Mouse (Mus musculus): ENCODE measurements at regions not wholly inside any gene's neighbourhood (a gene's known extent, or its start where the extent isn't known, plus 50 kb on each side); places are given as distances from the start of the nearest gene placed in this dataset.

DNA sequence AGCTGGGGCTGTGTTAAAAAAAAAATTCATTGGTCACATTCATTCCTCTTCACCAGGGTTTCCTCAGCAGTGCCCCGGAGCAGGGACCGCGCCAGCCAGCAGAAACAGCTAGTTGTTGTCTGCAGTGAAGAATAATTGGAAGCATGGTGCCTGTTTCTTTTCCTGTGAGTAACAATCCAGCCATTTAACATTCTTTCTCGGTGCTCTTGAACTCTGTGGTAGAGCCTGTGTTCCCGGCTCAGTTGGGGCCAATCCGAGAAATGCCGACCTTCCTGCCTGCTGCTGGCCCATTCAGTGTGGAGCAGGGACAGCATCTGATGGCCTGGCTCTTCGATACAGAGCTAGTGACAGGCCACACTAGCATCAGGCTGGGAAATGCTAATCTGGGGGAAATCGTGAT is 120.7 kb upstream of the Mkln1 start:
- Histone ChIP-seq H3K36me3 (ENCODE audit: control insufficient read depth, insufficient read depth, low read length) (no peaks in the 10 kb centered on the region), H3K4me3 (ENCODE audit: low read length) (no peak overlapping the region), H3K4me1 (replicated peaks; ENCODE audit: control insufficient read depth, insufficient read depth, low read length) (no peaks in the 10 kb centered on the region), H3K27ac (ENCODE audit: low read length) (no peak overlapping the region), H3K9ac (ENCODE audit: low read length) (no peak overlapping the region), H3K9me3 (ENCODE audit: control insufficient read depth, low read length) (no peaks in the 10 kb centered on the region), H3K4me2 (ENCODE audit: low read depth, low read length) (no peak overlapping the region), H3K27me3 (ENCODE audit: control insufficient read depth, insufficient read depth, low read depth, low read length) (no peaks in the 10 kb centered on the region)
- ATAC-seq (ENCODE audit: low read depth): no peak
- 57% methylated on average over 9 of the region's 9 CpGs for WGBS

DNA sequence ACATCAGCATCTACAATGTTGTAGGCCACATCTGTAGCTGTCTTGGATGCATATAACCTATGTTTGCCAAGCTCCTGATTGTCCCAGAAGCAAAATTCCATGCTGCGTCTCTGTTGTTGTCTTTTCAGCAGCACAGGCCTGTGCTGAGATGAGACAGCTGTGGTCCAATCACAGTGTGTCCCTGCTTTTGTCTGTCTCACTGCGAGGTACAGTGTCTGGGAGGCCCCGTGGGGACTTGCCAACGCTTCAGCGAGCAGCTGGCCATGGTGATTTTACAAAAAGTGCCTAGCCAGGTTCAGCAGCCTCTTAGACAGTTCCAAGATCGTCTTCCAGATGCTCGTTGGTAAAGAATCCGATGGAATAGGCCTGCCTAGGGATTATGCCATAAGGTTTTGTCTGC is 114.6 kb upstream of the Mkln1 start:
- Histone ChIP-seq H3K4me3 (ENCODE audit: low read length) (no peak overlapping the region), H3K9me3 (ENCODE audit: control insufficient read depth, low read length) (no peaks in the 10 kb centered on the region), H3K36me3 (ENCODE audit: control insufficient read depth, insufficient read depth, low read length) (no peaks in the 10 kb centered on the region), H3K4me1 (replicated peaks; ENCODE audit: control insufficient read depth, insufficient read depth, low read length) (peaks cover 14% of the 10 kb centered on the region; the same call in 1 of the 2 replicates), H3K27me3 (ENCODE audit: control insufficient read depth, insufficient read depth, low read depth, low read length) (no peaks in the 10 kb centered on the region), H3K4me2 (ENCODE audit: low read depth, low read length) (no peak overlapping the region), H3K27ac (ENCODE audit: low read length) (no peak overlapping the region), H3K9ac (ENCODE audit: low read length) (no peak overlapping the region)
- 0 out of 2 replicates have a peak, but pooled peaks have one; percentile 23 for ATAC-seq (ENCODE audit: low read depth)
- 55% methylated on average over 8 of the region's 8 CpGs for WGBS

DNA sequence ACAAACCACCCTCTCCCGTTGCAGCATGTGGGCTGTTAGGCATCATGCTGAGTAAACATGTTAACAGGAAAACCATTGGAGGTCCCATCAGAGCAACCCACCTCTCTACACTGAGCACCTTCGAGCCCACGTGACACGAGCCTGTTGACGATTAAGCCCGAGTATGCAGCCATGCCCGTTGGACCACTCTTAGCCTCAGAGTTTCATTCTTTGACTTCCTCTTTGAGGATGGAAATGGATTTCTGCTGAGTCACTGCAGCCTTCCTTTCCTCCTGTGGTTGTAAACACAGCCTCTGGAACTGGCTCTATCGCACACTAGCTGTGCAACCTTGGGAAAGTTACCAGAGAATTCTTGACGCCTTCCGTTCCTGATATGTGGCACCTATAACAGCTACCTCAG is 114.1 kb upstream of the Mkln1 start:
- 61% methylated on average over 10 of the region's 10 CpGs for WGBS
- ATAC-seq (ENCODE audit: low read depth): no peak
- Histone ChIP-seq H3K4me1 (replicated peaks; ENCODE audit: control insufficient read depth, insufficient read depth, low read length) (peaks cover 14% of the 10 kb centered on the region; the same call in 1 of the 2 replicates), H3K9ac (ENCODE audit: low read length) (no peak overlapping the region), H3K36me3 (ENCODE audit: control insufficient read depth, insufficient read depth, low read length) (no peaks in the 10 kb centered on the region), H3K9me3 (ENCODE audit: control insufficient read depth, low read length) (no peaks in the 10 kb centered on the region), H3K27me3 (ENCODE audit: control insufficient read depth, insufficient read depth, low read depth, low read length) (no peaks in the 10 kb centered on the region), H3K27ac (ENCODE audit: low read length) (no peak overlapping the region), H3K4me2 (ENCODE audit: low read depth, low read length) (no peak overlapping the region), H3K4me3 (ENCODE audit: low read length) (no peak overlapping the region)

DNA sequence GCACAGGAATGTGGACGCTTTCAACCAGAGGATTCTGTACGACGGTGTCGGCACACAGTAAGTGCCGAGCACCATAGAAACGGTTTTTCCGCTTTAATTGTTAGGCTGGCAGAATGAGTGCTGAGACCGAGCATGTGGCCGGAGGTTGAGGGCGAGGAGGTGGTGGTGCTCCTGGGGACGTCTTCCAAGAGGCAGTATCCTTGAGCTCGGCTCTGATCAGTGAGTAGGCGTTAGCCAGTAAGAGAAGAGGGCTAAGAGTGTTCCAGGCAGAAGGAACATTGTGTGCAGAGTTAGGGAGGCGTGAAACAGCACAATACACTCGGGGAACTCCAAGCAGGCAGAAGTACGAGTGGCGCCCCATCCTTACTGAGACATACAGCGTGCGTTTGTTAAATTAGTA is 113.5 kb upstream of the Mkln1 start:
- no peak for ATAC-seq (ENCODE audit: low read depth)
- Histone ChIP-seq H3K27me3 (ENCODE audit: control insufficient read depth, insufficient read depth, low read depth, low read length) (no peaks in the 10 kb centered on the region), H3K36me3 (ENCODE audit: control insufficient read depth, insufficient read depth, low read length) (no peaks in the 10 kb centered on the region), H3K4me1 (replicated peaks; ENCODE audit: control insufficient read depth, insufficient read depth, low read length) (peaks cover 14% of the 10 kb centered on the region; the same call in 1 of the 2 replicates), H3K27ac (ENCODE audit: low read length) (no peak overlapping the region), H3K4me3 (ENCODE audit: low read length) (no peak overlapping the region), H3K9me3 (ENCODE audit: control insufficient read depth, low read length) (no peaks in the 10 kb centered on the region), H3K4me2 (ENCODE audit: low read depth, low read length) (no peak overlapping the region), H3K9ac (ENCODE audit: low read length) (no peak overlapping the region)
- WGBS: 82% methylated on average over 19 of the region's 19 CpGs

DNA sequence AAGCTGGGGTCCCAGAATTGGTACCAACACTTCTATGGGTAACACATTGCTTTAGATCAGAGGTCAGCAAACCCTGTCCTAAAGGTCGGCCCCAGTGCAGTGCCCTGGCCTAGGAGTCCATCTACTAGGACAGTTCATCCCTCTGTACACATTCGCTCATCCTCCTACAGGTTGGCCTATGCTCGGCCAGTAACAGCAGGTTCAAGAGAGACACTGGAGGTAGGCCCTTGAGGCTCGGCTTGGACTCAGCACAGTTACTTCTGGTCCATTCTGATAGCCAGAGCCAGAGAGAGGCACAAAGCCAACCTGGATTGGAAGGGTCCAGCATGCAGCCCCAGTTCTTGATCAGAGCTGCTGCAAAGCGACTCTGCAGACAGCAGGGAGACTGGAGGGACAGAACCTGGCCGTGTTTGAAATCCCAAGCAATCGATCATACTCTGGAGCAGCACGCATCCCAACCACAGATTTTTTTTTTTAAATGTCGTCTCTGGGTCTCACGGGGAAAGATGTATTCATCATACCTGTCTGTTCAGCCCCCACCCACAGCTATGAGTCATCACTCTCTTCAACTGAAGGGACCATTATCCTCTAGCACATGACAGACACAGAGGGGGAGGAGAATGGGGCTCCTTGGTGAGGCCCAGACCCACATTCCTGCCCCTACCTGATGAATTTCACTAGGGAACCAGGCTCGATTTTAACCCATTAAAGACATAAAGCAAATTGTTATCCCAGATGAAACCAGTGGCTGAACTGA is 112.4 kb upstream of the Mkln1 start:
- H3K27ac ChIP-seq (ENCODE audit: low read length): no peak overlapping the region
- no peak overlapping the region for H3K4me3 ChIP-seq (ENCODE audit: low read length)
- WGBS: 62% methylated on average over 11 of the region's 11 CpGs
- no peaks in the 10 kb centered on the region for H3K27me3 ChIP-seq (ENCODE audit: control insufficient read depth, insufficient read depth, low read depth, low read length)
- H3K4me1 ChIP-seq (replicated peaks; ENCODE audit: control insufficient read depth, insufficient read depth, low read length): peaks cover 14% of the 10 kb centered on the region; the same call in 1 of the 2 replicates
- H3K36me3 ChIP-seq (ENCODE audit: control insufficient read depth, insufficient read depth, low read length): no peaks in the 10 kb centered on the region
- no peak overlapping the region for H3K4me2 ChIP-seq (ENCODE audit: low read depth, low read length)
- H3K9ac ChIP-seq (ENCODE audit: low read length): no peak overlapping the region
- ATAC-seq (ENCODE audit: low read depth): no peak
- no peaks in the 10 kb centered on the region for H3K9me3 ChIP-seq (ENCODE audit: control insufficient read depth, low read length)

DNA sequence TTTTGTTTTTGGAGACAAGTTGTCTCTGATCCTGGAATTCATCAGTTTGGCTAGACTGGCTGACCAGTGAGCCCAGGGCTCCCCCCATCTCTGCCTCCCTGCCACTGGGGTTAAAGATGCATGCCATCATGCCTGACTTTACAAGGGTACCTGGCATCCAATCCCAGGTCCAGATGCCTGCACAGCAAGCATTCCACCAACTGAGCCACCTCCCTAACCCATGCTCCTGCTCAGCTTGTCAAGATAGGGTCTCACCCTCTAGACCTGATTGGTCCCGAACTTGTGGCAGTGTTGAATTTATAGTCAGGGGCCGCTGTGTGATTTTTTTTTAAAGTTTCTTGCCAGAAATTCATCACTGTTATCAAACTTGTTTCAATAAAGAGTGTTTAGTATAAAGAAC is 111.4 kb upstream of the Mkln1 start:
- H3K4me1 ChIP-seq (replicated peaks; ENCODE audit: control insufficient read depth, insufficient read depth, low read length): peaks cover 14% of the 10 kb centered on the region; the same call in 1 of the 2 replicates
- no peaks in the 10 kb centered on the region for H3K9me3 ChIP-seq (ENCODE audit: control insufficient read depth, low read length)
- WGBS: 57% methylated on average over 2 of the region's 2 CpGs
- no peak overlapping the region for H3K27ac ChIP-seq (ENCODE audit: low read length)
- no peaks in the 10 kb centered on the region for H3K36me3 ChIP-seq (ENCODE audit: control insufficient read depth, insufficient read depth, low read length)
- H3K4me2 ChIP-seq (ENCODE audit: low read depth, low read length): no peak overlapping the region
- ATAC-seq (ENCODE audit: low read depth): no peak
- H3K27me3 ChIP-seq (ENCODE audit: control insufficient read depth, insufficient read depth, low read depth, low read length): no peaks in the 10 kb centered on the region
- H3K9ac ChIP-seq (ENCODE audit: low read length): no peak overlapping the region
- no peak overlapping the region for H3K4me3 ChIP-seq (ENCODE audit: low read length)

DNA sequence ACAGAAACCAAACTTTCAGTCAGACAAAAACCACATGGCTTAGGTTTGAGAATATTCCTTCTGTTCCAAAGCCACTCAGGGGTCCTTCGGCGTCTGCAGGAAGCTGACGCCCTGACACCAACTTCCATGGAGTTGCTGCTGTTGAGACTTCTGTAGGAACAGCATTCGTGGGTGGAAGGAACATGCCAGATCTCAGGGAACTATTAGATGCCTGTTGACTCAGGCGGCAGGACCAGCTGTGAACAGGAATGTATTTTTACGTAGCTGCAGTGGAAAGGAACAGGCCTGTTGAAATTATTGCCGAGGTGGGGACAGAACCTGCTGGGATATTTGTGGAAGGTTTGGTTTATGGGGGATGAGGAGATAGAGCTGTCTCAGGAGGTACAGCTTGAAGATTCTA is 110.8 kb upstream of the Mkln1 start:
- H3K36me3 ChIP-seq (ENCODE audit: control insufficient read depth, insufficient read depth, low read length): no peaks in the 10 kb centered on the region
- no peaks in the 10 kb centered on the region for H3K9me3 ChIP-seq (ENCODE audit: control insufficient read depth, low read length)
- no peak overlapping the region for H3K4me3 ChIP-seq (ENCODE audit: low read length)
- H3K27me3 ChIP-seq (ENCODE audit: control insufficient read depth, insufficient read depth, low read depth, low read length): no peaks in the 10 kb centered on the region
- H3K4me2 ChIP-seq (ENCODE audit: low read depth, low read length): no peak overlapping the region
- no peak for ATAC-seq (ENCODE audit: low read depth)
- 33% methylated on average over 7 of the region's 7 CpGs for WGBS
- no peak overlapping the region for H3K9ac ChIP-seq (ENCODE audit: low read length)
- H3K27ac ChIP-seq (ENCODE audit: low read length): no peak overlapping the region
- peaks cover 14% of the 10 kb centered on the region; the same call in 1 of the 2 replicates for H3K4me1 ChIP-seq (replicated peaks; ENCODE audit: control insufficient read depth, insufficient read depth, low read length)

DNA sequence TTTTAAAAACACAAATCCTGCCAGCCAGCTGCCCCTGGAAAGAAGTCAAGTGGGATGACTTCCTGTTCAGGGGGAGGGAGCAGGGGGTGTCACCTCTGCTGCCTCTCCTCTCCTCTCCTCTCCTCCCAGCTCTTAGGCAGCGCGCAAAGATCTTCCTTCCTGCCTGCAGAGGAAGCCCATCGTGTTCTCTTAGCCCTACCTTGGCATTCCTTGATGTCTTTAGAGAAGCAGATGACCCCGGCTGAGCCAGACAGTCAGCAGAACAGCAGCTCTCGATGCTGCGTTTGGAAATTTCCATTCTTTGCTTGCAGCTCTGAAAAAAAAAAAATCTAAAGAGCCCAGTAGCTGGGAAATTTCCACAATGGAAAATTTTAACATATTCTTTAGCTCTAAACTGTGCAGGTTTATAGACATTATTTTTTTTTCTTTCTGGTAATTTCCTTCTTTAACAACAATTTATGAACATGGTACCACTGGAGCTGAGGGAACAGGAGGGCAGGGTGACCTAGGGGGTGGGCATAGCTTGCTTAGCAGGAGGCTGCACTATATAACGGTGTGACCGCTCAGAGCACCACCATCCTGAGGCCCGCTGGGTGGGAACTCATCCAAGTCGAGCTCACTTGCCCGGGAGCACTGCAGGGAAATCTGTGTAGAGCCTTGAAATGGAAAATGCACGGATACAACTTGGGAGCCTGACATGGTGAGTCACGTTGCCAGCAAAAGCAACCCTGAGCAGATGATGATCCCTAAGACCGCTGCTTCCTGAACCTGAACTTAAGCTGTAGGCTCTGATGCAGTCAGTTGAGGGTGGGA is 109.9 kb upstream of the Mkln1 start:
- peak; percentile 56; the same call in 1 of the 2 replicates for ATAC-seq (ENCODE audit: low read depth)

DNA sequence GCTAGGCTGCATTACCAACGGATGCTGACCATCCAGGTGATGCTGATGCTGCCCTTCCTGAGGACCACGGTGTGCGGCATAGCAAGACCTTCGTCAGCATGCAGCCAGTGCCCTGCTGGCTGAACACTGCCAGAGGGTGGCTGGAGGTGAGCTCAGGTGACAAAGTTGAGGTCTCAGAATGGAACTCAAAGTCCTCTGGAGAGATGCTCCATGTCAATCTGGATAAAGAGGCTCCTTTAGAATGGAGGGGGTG is 109.4 kb upstream of the Mkln1 start:
- Histone ChIP-seq H3K27ac (ENCODE audit: low read length) (no peak overlapping the region), H3K4me1 (replicated peaks; ENCODE audit: control insufficient read depth, insufficient read depth, low read length) (peaks cover 14% of the 10 kb centered on the region; the same call in 1 of the 2 replicates), H3K36me3 (ENCODE audit: control insufficient read depth, insufficient read depth, low read length) (no peaks in the 10 kb centered on the region), H3K4me3 (ENCODE audit: low read length) (no peak overlapping the region), H3K9ac (ENCODE audit: low read length) (no peak overlapping the region), H3K9me3 (ENCODE audit: control insufficient read depth, low read length) (no peaks in the 10 kb centered on the region), H3K4me2 (ENCODE audit: low read depth, low read length) (no peak overlapping the region), H3K27me3 (ENCODE audit: control insufficient read depth, insufficient read depth, low read depth, low read length) (no peaks in the 10 kb centered on the region)
- ATAC-seq (ENCODE audit: low read depth): no peak
- 89% methylated on average over 4 of the region's 4 CpGs for WGBS

More for the DNA sequence above, 109.9 kb upstream of the Mkln1 start:
- Histone ChIP-seq H3K9ac (ENCODE audit: low read length) (no peak overlapping the region), H3K9me3 (ENCODE audit: control insufficient read depth, low read length) (no peaks in the 10 kb centered on the region), H3K27ac (ENCODE audit: low read length) (no peak overlapping the region), H3K4me2 (ENCODE audit: low read depth, low read length) (no peak overlapping the region; the same call in 1 of the 2 replicates), H3K36me3 (ENCODE audit: control insufficient read depth, insufficient read depth, low read length) (no peaks in the 10 kb centered on the region), H3K27me3 (ENCODE audit: control insufficient read depth, insufficient read depth, low read depth, low read length) (no peaks in the 10 kb centered on the region), H3K4me1 (replicated peaks; ENCODE audit: control insufficient read depth, insufficient read depth, low read length) (peaks cover 14% of the 10 kb centered on the region; the same call in 1 of the 2 replicates), H3K4me3 (ENCODE audit: low read length) (no peak overlapping the region)
- 30% methylated on average over 14 of the region's 14 CpGs for WGBS

Measured in lung, embryonic 16.5 days (tissue).